Mouse (Mus musculus) embryonic fibroblast, embryonic 13.5 days (primary cell): ENCODE results near the gene Tmx4.

Experiments used
- CTCF ChIP-seq: IDR thresholded peaks from 2 replicates; pipeline ENCODE4 v1.5.1; 2011; ENCODE audit warnings: mild to moderate bottlenecking, control low read depth, low read length, moderate library complexity, borderline replicate concordance; ENCODE audit not compliant: insufficient read depth
- POLR2A ChIP-seq: IDR thresholded peaks from 2 replicates; pipeline ENCODE4 v1.6.1; 2011; ENCODE audit warnings: low read depth, mild to moderate bottlenecking, control low read depth, low read length, moderate library complexity

- TF ChIP-seq POLR2A (no peak), CTCF (no peak)
Measured at GRCm38 (mm10) chr2:134585243-134585642, 58.7 kb downstream of the Tmx4 start.
